Mouse (Mus musculus) limb, embryonic 13.5 days (tissue): ENCODE measurements at regions not wholly inside any gene's neighbourhood (a gene's known extent, or its start where the extent isn't known, plus 50 kb on each side); places are given as distances from the start of the nearest gene placed in this dataset.

ENCODE experiments used
- ATAC-seq: fragments of 200-750 bp; cut with Nextera tagmentation; 2 replicates; pipeline ENCODE4 v1.8.0; 2017; ENCODE audit warnings: low read depth, moderate number of reproducible peaks, moderate TSS enrichment; ENCODE audit not compliant: low FRiP score
- H3K27ac ChIP-seq: fragments of 300-500 bp; sonication (generic); 2 replicates; pipeline ENCODE4 v1.5.1; 2015; ENCODE audit warnings: inconsistent platforms, mild to moderate bottlenecking, moderate library complexity
- H3K27me3 ChIP-seq: fragments of 300-500 bp; sonication (generic); 2 replicates; pipeline ENCODE4 v1.6.1; 2015; ENCODE audit warnings: mild to moderate bottlenecking, inconsistent platforms
- H3K36me3 ChIP-seq: fragments of 300-500 bp; sonication (generic); 2 replicates; pipeline ENCODE4 v1.6.1; 2015; ENCODE audit warnings: inconsistent platforms, mild to moderate bottlenecking, moderate library complexity
- H3K4me1 ChIP-seq: fragments of 300-500 bp; sonication (generic); 2 replicates; pipeline ENCODE4 v1.6.1; 2015; ENCODE audit warnings: inconsistent platforms
- H3K4me2 ChIP-seq: fragments of 300-500 bp; sonication (generic); replicated peaks from 2 replicates; pipeline ENCODE4 v1.6.1; 2015; ENCODE audit warnings: inconsistent platforms, mild to moderate bottlenecking, moderate library complexity
- H3K4me3 ChIP-seq: fragments of 300-500 bp; sonication (generic); 2 replicates; pipeline ENCODE4 v1.5.1; 2015; ENCODE audit warnings: moderate library complexity, mild to moderate bottlenecking, inconsistent platforms
- H3K9ac ChIP-seq: fragments of 300-500 bp; sonication (generic); 2 replicates; pipeline ENCODE4 v1.6.1; 2015; ENCODE audit warnings: mild to moderate bottlenecking, inconsistent platforms
- H3K9me3 ChIP-seq: fragments of 300-500 bp; sonication (generic); 2 replicates; pipeline ENCODE4 v1.6.1; 2016; ENCODE audit warnings: inconsistent platforms
- WGBS: fragments of 180-500 bp; shearing (Covaris S2); methylation state at CpG from one replicate; pipeline ENCODE4 v1.1.7; 2015; 5-methylcytosine and 5-hydroxymethylcytosine counted together

DNA sequence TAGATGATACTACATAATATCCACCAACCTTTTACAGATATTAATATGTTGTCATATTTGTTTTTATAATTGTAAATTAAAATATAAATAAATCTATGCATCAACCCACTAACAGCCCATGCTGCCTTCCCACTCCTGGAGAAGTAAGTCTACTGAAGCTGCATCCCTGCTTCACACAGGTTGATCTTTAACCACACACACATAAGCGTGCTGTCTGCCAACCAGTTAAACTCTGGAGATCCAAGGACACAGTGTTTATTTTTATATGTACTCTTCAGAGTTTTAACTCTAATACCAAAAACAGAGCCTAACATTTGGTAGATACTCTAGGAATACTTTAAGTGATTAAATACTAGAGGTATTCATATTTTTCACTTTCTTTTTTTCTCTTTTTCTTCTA is 133.9 kb upstream of the Ahr start:
- Histone ChIP-seq H3K27ac (no peak overlapping the region), H3K36me3 (no peaks in the 10 kb centered on the region), H3K4me2 (no peak overlapping the region), H3K4me1 (no peaks in the 10 kb centered on the region), H3K9ac (no peak overlapping the region), H3K9me3 (no peaks in the 10 kb centered on the region), H3K27me3 (no peaks in the 10 kb centered on the region), H3K4me3 (no peak overlapping the region)
- WGBS, result 96% methylated on average over 1 of the region's 1 CpGs
- ATAC-seq, result no peak

DNA sequence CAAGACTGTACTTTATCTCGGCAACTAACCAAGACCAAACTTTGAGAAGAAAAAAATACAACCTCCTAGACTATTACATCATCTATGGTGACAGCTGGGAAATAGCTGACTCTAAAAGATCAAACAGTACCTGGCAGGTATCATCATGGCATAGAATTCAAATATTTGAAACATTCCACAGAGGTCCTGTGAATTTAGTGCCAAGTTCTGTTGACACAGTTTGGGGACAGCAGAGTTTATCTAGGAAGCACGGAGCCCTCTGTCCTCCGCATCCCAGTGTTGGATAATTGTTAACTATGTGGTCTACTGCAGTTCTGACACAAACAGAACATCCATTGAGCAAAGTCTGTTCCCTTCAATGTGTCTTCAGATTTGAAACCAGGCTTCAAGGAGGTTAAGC is 132.9 kb upstream of the Ahr start:
- 85% methylated on average over 3 of the region's 3 CpGs for WGBS
- H3K4me3 ChIP-seq, result no peak overlapping the region
- no peaks in the 10 kb centered on the region for H3K4me1 ChIP-seq
- no peaks in the 10 kb centered on the region for H3K36me3 ChIP-seq
- no peak overlapping the region for H3K27ac ChIP-seq
- no peaks in the 10 kb centered on the region for H3K27me3 ChIP-seq
- H3K9me3 ChIP-seq, result no peaks in the 10 kb centered on the region
- no peak overlapping the region for H3K4me2 ChIP-seq
- no peak overlapping the region for H3K9ac ChIP-seq
- ATAC-seq, result no peak

DNA sequence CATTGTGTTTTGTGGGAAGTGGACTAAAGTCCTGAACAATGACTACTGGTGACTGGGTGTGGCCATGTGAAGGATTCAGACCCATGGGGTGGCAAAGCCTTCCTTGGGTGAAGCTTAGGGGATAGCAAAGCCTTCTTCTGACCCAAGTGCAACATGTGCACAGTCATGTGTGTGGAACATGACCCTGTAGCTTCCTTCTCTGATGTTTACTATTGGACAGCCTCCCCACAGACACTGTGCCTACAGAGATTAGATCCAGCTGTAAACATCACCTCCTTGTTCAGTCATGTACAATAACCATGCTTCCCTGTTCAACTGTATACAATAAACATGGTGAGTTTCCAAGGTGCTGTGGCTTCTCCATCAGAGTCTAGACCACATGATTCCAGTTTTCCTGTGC is 132.4 kb upstream of the Ahr start:
- no peaks in the 10 kb centered on the region for H3K27me3 ChIP-seq
- no peak overlapping the region for H3K9ac ChIP-seq
- no peaks in the 10 kb centered on the region for H3K4me1 ChIP-seq
- H3K9me3 ChIP-seq, result no peaks in the 10 kb centered on the region
- no peak overlapping the region for H3K27ac ChIP-seq
- no peak overlapping the region for H3K4me2 ChIP-seq
- H3K4me3 ChIP-seq, result no peak overlapping the region
- no peak for ATAC-seq
- no peaks in the 10 kb centered on the region for H3K36me3 ChIP-seq

DNA sequence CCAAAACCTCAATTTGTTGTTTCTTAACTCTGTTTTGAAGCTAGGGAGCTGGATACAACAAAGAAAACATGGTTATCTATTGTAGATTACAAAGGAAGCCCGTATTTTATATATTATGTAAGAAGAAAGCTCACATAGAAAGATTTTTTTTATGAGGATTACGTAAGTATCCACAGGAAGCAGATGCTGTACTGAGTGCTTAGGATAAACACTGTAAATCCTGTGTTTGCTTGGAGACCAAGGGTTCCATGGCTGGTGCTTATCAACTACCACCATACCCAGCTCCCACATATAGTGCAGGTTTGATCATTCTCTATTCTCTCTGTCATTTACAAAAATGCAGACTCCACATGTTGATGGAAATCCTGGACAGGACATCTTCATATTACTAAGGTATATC is 131.2 kb upstream of the Ahr start:
- no peak overlapping the region for H3K27ac ChIP-seq
- H3K4me1 ChIP-seq, result no peaks in the 10 kb centered on the region
- no peaks in the 10 kb centered on the region for H3K9me3 ChIP-seq
- no peak overlapping the region for H3K4me3 ChIP-seq
- no peaks in the 10 kb centered on the region for H3K27me3 ChIP-seq
- H3K9ac ChIP-seq, result no peak overlapping the region
- WGBS, result 79% methylated on average over 2 of the region's 2 CpGs
- H3K4me2 ChIP-seq, result no peak overlapping the region
- H3K36me3 ChIP-seq, result no peaks in the 10 kb centered on the region
- ATAC-seq, result no peak

DNA sequence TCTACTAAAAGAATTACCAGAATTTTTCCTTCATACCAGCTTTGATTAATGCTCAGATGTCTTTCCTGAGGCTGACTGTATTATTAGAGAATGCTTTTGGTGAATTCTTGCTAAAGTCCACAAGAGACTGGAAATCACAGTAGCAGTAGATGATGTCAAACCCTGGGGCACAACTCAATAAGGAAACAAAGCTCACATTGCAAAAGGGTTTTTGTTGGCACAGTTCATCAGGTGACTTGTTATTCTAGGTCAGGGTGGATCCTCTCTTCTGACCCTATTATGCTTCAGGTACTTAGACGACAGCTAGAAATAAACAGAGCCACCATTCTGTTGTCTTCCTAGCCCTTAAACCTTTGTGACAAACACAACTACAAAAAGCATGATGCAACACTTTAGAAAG is 128.2 kb upstream of the Ahr start:
- 90% methylated on average over 1 of the region's 1 CpGs for WGBS
- Histone ChIP-seq H3K4me3 (no peak overlapping the region), H3K9me3 (no peaks in the 10 kb centered on the region), H3K4me2 (no peak overlapping the region), H3K27ac (no peak overlapping the region), H3K27me3 (no peaks in the 10 kb centered on the region), H3K36me3 (no peaks in the 10 kb centered on the region), H3K4me1 (no peaks in the 10 kb centered on the region), H3K9ac (no peak overlapping the region)
- no peak for ATAC-seq

DNA sequence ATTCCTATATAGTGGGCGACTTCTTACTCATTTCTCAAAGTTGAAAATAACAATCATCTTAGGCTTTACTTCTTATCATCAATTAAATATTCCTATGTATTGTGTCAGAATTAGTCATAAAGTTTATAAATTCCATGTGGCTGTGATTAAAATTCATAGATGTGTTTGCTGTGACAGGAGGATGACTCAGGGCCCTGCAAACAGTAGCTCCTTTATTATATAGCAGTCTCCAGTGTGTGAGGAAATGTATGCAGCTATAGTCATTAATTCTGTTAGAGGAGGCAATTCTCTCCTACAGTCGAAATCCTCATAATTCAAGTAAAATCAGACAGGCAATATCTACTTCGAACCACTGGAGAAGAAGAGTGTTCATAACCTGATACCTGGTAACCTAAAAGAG is 121.7 kb upstream of the Ahr start:
- Histone ChIP-seq H3K9ac (no peak overlapping the region), H3K27ac (no peak overlapping the region), H3K4me2 (no peak overlapping the region), H3K27me3 (no peaks in the 10 kb centered on the region), H3K9me3 (no peaks in the 10 kb centered on the region), H3K4me1 (no peaks in the 10 kb centered on the region), H3K36me3 (no peaks in the 10 kb centered on the region), H3K4me3 (no peak overlapping the region)
- no peak for ATAC-seq
- 84% methylated on average over 3 of the region's 3 CpGs for WGBS

DNA sequence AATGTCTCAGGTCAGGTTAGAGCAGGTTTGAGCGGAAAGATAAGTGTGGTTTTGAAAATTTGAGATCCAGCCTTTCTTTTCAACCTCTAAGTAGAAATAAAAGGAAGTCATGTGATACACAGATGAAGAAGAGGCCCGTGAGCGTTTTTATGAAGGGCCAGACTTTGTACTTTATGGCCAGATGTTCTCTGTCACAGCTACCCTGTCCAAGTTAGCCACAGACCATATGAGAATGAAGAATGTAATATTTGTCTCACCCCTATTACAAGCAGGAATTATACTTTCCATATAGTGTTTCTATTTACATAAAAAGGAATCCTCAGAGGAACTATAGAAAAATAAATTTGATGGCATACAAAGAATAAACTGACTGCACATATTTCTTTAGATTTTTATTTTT is 114.9 kb upstream of the Ahr start:
- Histone ChIP-seq H3K27ac (no peak overlapping the region), H3K27me3 (no peaks in the 10 kb centered on the region), H3K9ac (no peak overlapping the region), H3K36me3 (no peaks in the 10 kb centered on the region), H3K4me2 (no peak overlapping the region), H3K4me1 (no peaks in the 10 kb centered on the region), H3K9me3 (no peaks in the 10 kb centered on the region), H3K4me3 (no peak overlapping the region)
- WGBS, result 61% methylated on average over 3 of the region's 3 CpGs
- no peak for ATAC-seq

DNA sequence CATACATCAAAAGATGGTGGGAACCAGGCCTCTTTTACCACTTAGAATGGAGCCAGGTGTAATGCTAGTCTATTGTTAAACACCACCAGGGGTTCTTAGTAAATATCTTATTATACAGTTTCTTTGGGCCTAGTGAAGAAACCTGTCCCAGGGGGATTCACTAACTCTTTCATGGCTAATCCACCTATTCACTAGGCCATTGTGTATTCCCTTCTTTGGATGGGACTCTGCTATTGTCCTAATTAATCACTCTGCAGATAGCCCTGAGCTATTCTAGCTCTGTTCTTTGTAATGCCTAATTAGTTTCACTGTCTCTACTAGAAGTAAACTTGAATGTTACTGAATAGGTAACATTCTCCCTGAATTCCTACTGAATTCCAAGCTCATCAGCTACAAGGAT is 107.6 kb upstream of the Ahr start:
- Histone ChIP-seq H3K27me3 (no peaks in the 10 kb centered on the region), H3K27ac (no peak overlapping the region), H3K9ac (no peak overlapping the region), H3K9me3 (no peaks in the 10 kb centered on the region), H3K4me3 (no peak overlapping the region), H3K4me1 (no peaks in the 10 kb centered on the region), H3K4me2 (no peak overlapping the region), H3K36me3 (no peaks in the 10 kb centered on the region)
- no peak for ATAC-seq

DNA sequence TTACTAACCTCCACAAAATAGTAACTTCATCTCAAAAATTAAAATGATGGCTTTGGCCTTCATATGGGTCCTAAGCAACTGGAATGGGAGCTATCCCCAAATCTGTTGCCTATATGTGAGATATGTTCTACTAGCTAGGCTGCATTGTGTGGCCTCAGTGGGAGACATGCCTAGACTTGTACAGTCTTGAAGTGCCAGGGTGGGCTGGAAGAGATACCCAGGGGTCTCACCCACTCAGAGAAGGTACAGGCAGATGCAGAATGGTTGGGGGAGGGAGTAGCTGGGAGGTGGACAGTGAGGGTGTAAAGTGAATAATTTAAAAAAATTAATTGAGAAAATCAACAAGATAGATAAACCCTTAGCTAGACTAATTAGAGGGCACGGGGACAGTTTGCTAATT is 106.9 kb upstream of the Ahr start:
- H3K4me2 ChIP-seq, result no peak overlapping the region
- H3K27ac ChIP-seq, result no peak overlapping the region
- no peak overlapping the region for H3K9ac ChIP-seq

DNA sequence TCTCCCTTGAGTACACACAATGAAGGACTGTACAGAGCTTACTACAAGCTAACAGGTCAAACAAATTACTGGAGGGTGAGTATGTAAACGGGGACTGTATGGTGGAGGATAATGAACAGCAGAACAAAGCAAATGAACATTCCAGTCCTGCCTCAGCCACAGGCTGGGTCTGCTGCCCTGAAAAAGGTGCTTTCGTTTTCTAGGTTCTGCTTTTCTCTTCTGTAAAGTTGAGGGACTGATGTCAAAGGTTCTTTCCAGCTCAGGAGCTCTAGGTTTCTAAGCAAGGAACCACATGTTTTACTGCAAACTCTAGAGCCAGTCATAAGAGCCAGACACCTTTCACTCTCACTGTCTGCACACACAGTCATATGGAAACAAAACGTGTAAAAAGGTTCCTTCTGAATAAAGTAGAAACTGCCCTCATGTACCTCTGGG is 106.1 kb upstream of the Ahr start:
- no peaks in the 10 kb centered on the region for H3K4me1 ChIP-seq
- no peak overlapping the region for H3K4me3 ChIP-seq
- H3K9ac ChIP-seq, result no peak overlapping the region
- H3K4me2 ChIP-seq, result no peak overlapping the region
- H3K27me3 ChIP-seq, result no peaks in the 10 kb centered on the region
- ATAC-seq, result no peak
- no peaks in the 10 kb centered on the region for H3K9me3 ChIP-seq
- H3K36me3 ChIP-seq, result no peaks in the 10 kb centered on the region
- H3K27ac ChIP-seq, result no peak overlapping the region
- 58% methylated on average over 3 of the region's 3 CpGs for WGBS

More for the DNA sequence above, 106.9 kb upstream of the Ahr start:
- H3K4me3 ChIP-seq, result no peak overlapping the region
- H3K9me3 ChIP-seq, result no peaks in the 10 kb centered on the region
- WGBS, result 71% methylated on average over 1 of the region's 1 CpGs
- ATAC-seq, result no peak
- H3K36me3 ChIP-seq, result no peaks in the 10 kb centered on the region
- no peaks in the 10 kb centered on the region for H3K4me1 ChIP-seq
- H3K27me3 ChIP-seq, result no peaks in the 10 kb centered on the region

DNA sequence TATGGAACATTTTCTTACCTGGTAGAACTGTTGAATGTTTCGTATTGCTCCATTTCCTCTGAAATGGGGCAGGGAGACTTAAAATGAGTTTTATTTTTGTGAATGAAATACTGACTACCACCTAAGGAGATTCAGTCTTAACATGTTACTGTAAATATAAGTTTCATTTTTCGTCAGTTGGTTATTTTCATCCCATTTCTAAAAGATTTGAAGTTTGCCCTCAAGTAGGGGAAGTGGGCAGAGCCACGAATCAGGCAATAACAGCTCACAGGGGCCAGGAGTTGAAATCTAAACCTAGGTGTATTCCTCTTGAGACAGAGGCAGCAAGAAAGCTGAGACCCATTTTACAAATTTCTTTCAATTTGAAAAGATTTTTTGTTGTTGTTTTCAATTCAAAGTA is 88.6 kb upstream of the Ahr start:
- ATAC-seq, result no peak
- Histone ChIP-seq H3K4me2 (no peak overlapping the region), H3K27me3 (no peaks in the 10 kb centered on the region), H3K4me3 (no peak overlapping the region), H3K4me1 (no peaks in the 10 kb centered on the region), H3K9me3 (no peaks in the 10 kb centered on the region), H3K27ac (no peak overlapping the region), H3K36me3 (no peaks in the 10 kb centered on the region), H3K9ac (no peak overlapping the region)
- WGBS, result 80% methylated on average over 3 of the region's 3 CpGs

DNA sequence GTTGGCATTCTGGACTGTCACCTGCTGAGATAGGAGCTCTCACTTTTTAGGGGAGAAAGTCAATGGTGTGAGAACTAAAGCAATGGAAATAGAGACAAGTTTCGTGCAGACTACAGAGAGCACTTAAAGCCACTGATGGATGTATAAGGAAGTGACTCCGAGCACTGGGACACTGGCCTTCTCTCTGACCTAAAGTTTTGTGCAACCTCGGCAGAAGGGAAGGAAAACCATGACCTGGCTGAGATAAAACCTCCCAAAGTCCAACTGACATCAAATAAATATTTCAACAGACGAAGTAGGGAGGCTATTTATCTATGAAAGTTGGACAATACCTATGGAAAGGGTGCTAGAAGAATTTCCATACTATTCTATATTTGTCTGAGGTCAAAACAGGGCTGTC is 80.0 kb upstream of the Ahr start:
- Histone ChIP-seq H3K9ac (no peak overlapping the region), H3K36me3 (no peaks in the 10 kb centered on the region), H3K4me3 (no peak overlapping the region), H3K27ac (no peak overlapping the region), H3K4me1 (no peaks in the 10 kb centered on the region), H3K9me3 (no peaks in the 10 kb centered on the region), H3K27me3 (no peaks in the 10 kb centered on the region), H3K4me2 (no peak overlapping the region)
- no peak for ATAC-seq
- 74% methylated on average over 4 of the region's 4 CpGs for WGBS

DNA sequence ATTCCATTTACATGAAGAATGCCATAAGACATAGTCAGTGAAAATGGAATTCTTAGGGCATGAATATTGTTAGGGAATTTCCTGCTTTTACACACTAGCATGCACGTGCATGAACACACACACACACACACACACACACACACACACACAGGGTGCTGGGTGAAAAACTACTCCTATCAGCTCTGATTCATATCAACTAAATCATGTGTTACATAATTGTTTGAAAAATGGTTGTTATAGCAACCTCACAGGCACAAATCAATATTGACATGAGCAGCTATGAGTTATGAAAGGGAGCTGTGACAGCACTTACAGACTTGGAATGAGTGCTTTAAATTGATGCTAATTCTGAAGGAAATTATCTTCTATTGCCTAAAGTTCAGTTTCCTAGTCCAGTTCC is 72.8 kb upstream of the Ahr start:
- 100% methylated on average over 1 of the region's 1 CpGs for WGBS
- H3K9me3 ChIP-seq, result no peaks in the 10 kb centered on the region
- no peaks in the 10 kb centered on the region for H3K36me3 ChIP-seq
- H3K27ac ChIP-seq, result no peak overlapping the region
- no peak overlapping the region for H3K4me2 ChIP-seq
- H3K4me3 ChIP-seq, result no peak overlapping the region
- H3K27me3 ChIP-seq, result no peaks in the 10 kb centered on the region
- H3K4me1 ChIP-seq, result no peaks in the 10 kb centered on the region
- no peak for ATAC-seq
- no peak overlapping the region for H3K9ac ChIP-seq

DNA sequence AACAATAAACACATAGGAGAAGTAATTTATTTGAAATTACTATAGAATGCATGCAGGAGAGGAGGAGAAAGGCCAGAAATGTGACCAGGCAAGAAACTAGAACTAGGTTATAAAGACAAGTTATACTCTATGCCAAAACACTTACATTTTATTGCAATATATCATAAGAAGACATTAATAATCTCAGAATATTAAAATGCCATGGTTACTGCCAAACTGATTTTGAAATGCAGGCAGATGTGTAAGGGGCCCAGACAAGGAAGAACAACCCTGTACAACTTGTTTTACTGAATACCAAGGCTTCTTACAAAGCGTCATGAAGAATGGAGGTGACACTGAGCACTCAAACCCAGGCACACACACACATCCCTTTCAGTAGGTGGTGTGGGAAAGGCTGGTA is 68.9 kb upstream of the Ahr start:
- H3K27me3 ChIP-seq, result no peaks in the 10 kb centered on the region
- no peak overlapping the region for H3K4me2 ChIP-seq
- no peak overlapping the region for H3K27ac ChIP-seq
- H3K9me3 ChIP-seq, result no peaks in the 10 kb centered on the region
- no peak overlapping the region for H3K4me3 ChIP-seq
- WGBS, result 79% methylated on average over 1 of the region's 1 CpGs
- H3K9ac ChIP-seq, result no peak overlapping the region
- no peak for ATAC-seq
- H3K4me1 ChIP-seq, result no peaks in the 10 kb centered on the region
- no peaks in the 10 kb centered on the region for H3K36me3 ChIP-seq
